Mouse (Mus musculus) layer of hippocampus, postnatal 10 days (tissue): Measurements from ENCODE around the gene Ldhal6b. TPM values are rescaled to one million over a fixed set of nuclear protein-coding genes. Genes with fewer than 3 reads are reported as not detected.

Experiments used
- DNase-seq, 2 experiments: peaks; one replicate each; pipeline ENCODE4 v3.0.0; 2021; ENCODE audit warnings: low spot score in 2 of 2
- total RNA-seq, 2 experiments: library from RNA; stranded (reverse); gene quantifications; 2 replicates each; pipeline ENCODE4 v1.2.3; 2021

Gene Ldhal6b
- total RNA-seq, 2 experiments from 2014 or later = 1.2 to 1.6 TPM

GRCm38 (mm10) chr17:5411205-5411604 lies 7.4 kb downstream of the Ldhal6b start:
- no peak for DNase-seq

- DNase-seq = no peak
These were observed 8.2 kb downstream of the Ldhal6b start for GRCm38 (mm10) chr17:5410336-5410735.

- no peak for DNase-seq
These were observed 11.5 kb downstream of the Ldhal6b start for GRCm38 (mm10) chr17:5407030-5407429.

GRCm38 (mm10) chr17:5406566-5406965 lies 12.0 kb downstream of the Ldhal6b start:
- DNase-seq = no peak

- no peak for DNase-seq
These were observed 14.7 kb downstream of the Ldhal6b start for GRCm38 (mm10) chr17:5403885-5404284.

- peak; percentile 74 to 80 for DNase-seq
These were observed 15.9 kb downstream of the Ldhal6b start for GRCm38 (mm10) chr17:5402624-5403023.

GRCm38 (mm10) chr17:5402069-5402468 lies 16.5 kb downstream of the Ldhal6b start:
- peak; percentile 81 to 83 for DNase-seq

GRCm38 (mm10) chr17:5401288-5401687 lies 17.3 kb downstream of the Ldhal6b start:
- DNase-seq = no peak

GRCm38 (mm10) chr17:5400435-5401090 lies 18.0 kb downstream of the Ldhal6b start:
- DNase-seq = no peak

- DNase-seq = peak; percentile 92 to 94
These were observed 21.2 kb downstream of the Ldhal6b start for GRCm38 (mm10) chr17:5397148-5398007.

GRCm38 (mm10) chr17:5396213-5396612 lies 22.4 kb downstream of the Ldhal6b start:
- DNase-seq = no peak

- no peak for DNase-seq
These were observed 22.9 kb downstream of the Ldhal6b start for GRCm38 (mm10) chr17:5395454-5396205.

GRCm38 (mm10) chr17:5390682-5391081 lies 27.9 kb downstream of the Ldhal6b start:
- DNase-seq = no peak

- DNase-seq = no peak
These were observed 30.2 kb downstream of the Ldhal6b start for GRCm38 (mm10) chr17:5388351-5388750.

- DNase-seq = no peak
These were observed 31.6 kb downstream of the Ldhal6b start for GRCm38 (mm10) chr17:5386885-5387545.

- no peak for DNase-seq
These were observed 32.9 kb downstream of the Ldhal6b start for GRCm38 (mm10) chr17:5385694-5386093.

- DNase-seq = peak in 1 of 2 experiments; percentile 30
These were observed 40.6 kb downstream of the Ldhal6b start for GRCm38 (mm10) chr17:5377930-5378310.

GRCm38 (mm10) chr17:5377151-5377929 lies 41.2 kb downstream of the Ldhal6b start:
- peak in 1 of 2 experiments; percentile 45 for DNase-seq

GRCm38 (mm10) chr17:5372951-5373350 lies 45.6 kb downstream of the Ldhal6b start:
- no peak for DNase-seq

- DNase-seq = no peak
These were observed 47.0 kb downstream of the Ldhal6b start for GRCm38 (mm10) chr17:5371521-5371920.
